Mouse (Mus musculus) C2C12 (cell line): Measurements from ENCODE around the gene Reln. TPM values are rescaled to one million over a fixed set of nuclear protein-coding genes. Genes with fewer than 3 reads are reported as not detected.
A peak's percentile ranks its signal among the peaks of the same experiment; 100 is the strongest.

ENCODE experiments used
- H3K27me3 ChIP-seq: one replicate; pipeline ENCODE4 v1.6.1; 2011; ENCODE audit not compliant: control insufficient read depth, insufficient read depth, insufficient read length
- H3K36me3 ChIP-seq: one replicate; pipeline ENCODE4 v1.6.1; 2011; ENCODE audit not compliant: control insufficient read depth, insufficient read depth
- H3K4me3 ChIP-seq: one replicate; pipeline ENCODE4 v1.5.1; 2011; ENCODE audit warnings: mild to moderate bottlenecking, control low read depth; ENCODE audit not compliant: poor library complexity, insufficient read depth, severe bottlenecking
- H3K79me2 ChIP-seq: one replicate; pipeline ENCODE4 v1.6.1; 2011; ENCODE audit not compliant: control insufficient read depth, insufficient read depth
- H3K79me3 ChIP-seq: one replicate; pipeline ENCODE4 v1.6.1; 2011; ENCODE audit warnings: low read depth, control low read depth
- H3ac ChIP-seq: one replicate; pipeline ENCODE3; 2011; ENCODE audit warnings: low read depth; ENCODE audit not compliant: control insufficient read depth, insufficient read length
- CEBPB ChIP-seq: IDR thresholded peaks from one replicate; pipeline ENCODE4 v1.6.1; 2011; ENCODE audit warnings: low read depth, mild to moderate bottlenecking, control low read depth, moderate library complexity
- CTCF ChIP-seq: IDR thresholded peaks from one replicate; pipeline ENCODE4 v1.5.1; 2011; ENCODE audit not compliant: control insufficient read depth, insufficient read depth, insufficient read length
- FOSL1 ChIP-seq: IDR thresholded peaks from one replicate; pipeline ENCODE4 v1.8.0; 2011; ENCODE audit warnings: mild to moderate bottlenecking, low read length; ENCODE audit not compliant: poor library complexity, insufficient read depth, severe bottlenecking
- MAX ChIP-seq: IDR thresholded peaks from one replicate; pipeline ENCODE4 v1.6.1; 2011; ENCODE audit warnings: mild to moderate bottlenecking, control low read depth
- MYOD1 ChIP-seq: IDR thresholded peaks from one replicate; pipeline ENCODE4 v1.6.1; 2011; ENCODE audit warnings: low read depth; ENCODE audit not compliant: control insufficient read depth, insufficient read length
- MYOG ChIP-seq: IDR thresholded peaks from one replicate; pipeline ENCODE4 v1.6.1; 2011; ENCODE audit not compliant: control insufficient read depth, insufficient read length; ENCODE audit errors: extremely low read depth
- USF1 ChIP-seq: IDR thresholded peaks from one replicate; pipeline ENCODE4 v1.6.1; 2011; ENCODE audit warnings: low read depth, mild to moderate bottlenecking, control low read depth, moderate library complexity
- polyA plus RNA-seq: library from polyadenylated mRNA; unstranded; fragments of >200 nt; fragmentation: generic; extraction: Trizol; gene quantifications from one replicate; pipeline ENCODE4 v1.2.1, GENCODE M21; 2012; ENCODE audit warnings: missing spikeins

The Reln gene
- polyA plus RNA-seq, 1 experiment, result not detected

DNA sequence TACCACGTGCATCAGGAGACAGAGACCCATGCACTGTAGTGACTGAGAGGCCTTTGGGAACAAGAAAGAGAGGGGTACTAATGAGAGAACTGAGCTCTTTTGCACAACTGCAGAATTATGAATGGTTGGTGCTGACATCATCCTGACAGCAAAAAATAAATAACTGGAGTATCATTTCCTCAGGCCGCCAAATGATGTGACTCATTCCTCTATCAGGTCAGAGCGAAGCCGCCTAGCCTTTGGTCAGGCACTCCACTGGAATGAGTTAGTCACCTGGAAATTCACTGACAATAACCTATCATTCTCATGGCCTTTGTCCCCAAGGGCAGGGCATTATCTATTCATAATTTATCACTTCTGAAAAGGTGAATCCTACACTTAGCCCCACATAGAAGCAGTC is 202.7 kb downstream of the Reln start:
- Histone ChIP-seq H3K79me2 (no peaks in the 10 kb centered on the region), H3K79me3 (no peaks in the 10 kb centered on the region), H3ac (no peak overlapping the region), H3K27me3 (no peaks in the 10 kb centered on the region), H3K36me3 (no peaks in the 10 kb centered on the region), H3K4me3 (no peak overlapping the region)
- TF ChIP-seq MYOD1 (no peak), FOSL1 (peak; percentile 30), MAX (no peak)

- no peaks in the 10 kb centered on the region for H3K79me3 ChIP-seq
- H3K27me3 ChIP-seq, result no peaks in the 10 kb centered on the region
- H3ac ChIP-seq, result no peak overlapping the region
- H3K79me2 ChIP-seq, result no peaks in the 10 kb centered on the region
- H3K36me3 ChIP-seq, result no peaks in the 10 kb centered on the region
- TF ChIP-seq CEBPB (no peak), FOSL1 (no peak), MYOG (no peak), CTCF (no peak), USF1 (no peak), MAX (no peak), MYOD1 (no peak)
- H3K4me3 ChIP-seq, result no peak overlapping the region
Observed at GRCm38 (mm10) chr5:22139015-22139414, 205.5 kb downstream of the Reln start.

GRCm38 (mm10) chr5:22134402-22134801 is 210.1 kb downstream of the Reln start:
- no peak overlapping the region for H3K4me3 ChIP-seq
- H3K79me3 ChIP-seq, result no peaks in the 10 kb centered on the region
- H3K36me3 ChIP-seq, result no peaks in the 10 kb centered on the region
- no peaks in the 10 kb centered on the region for H3K27me3 ChIP-seq
- no peaks in the 10 kb centered on the region for H3K79me2 ChIP-seq
- no peak for TF ChIP-seq USF1
- no peak for TF ChIP-seq MAX
- no peak overlapping the region for H3ac ChIP-seq

- Histone ChIP-seq H3ac (no peak overlapping the region), H3K36me3 (no peaks in the 10 kb centered on the region), H3K4me3 (no peak overlapping the region), H3K79me2 (no peaks in the 10 kb centered on the region), H3K79me3 (no peaks in the 10 kb centered on the region), H3K27me3 (no peaks in the 10 kb centered on the region)
- TF ChIP-seq MYOD1, result no peak
- no peak for TF ChIP-seq CEBPB
- TF ChIP-seq CTCF, result no peak
- TF ChIP-seq USF1, result no peak
- TF ChIP-seq MYOG, result no peak
- no peak for TF ChIP-seq MAX
- no peak for TF ChIP-seq FOSL1
Observed at GRCm38 (mm10) chr5:22131730-22132522, 212.6 kb downstream of the Reln start.

GRCm38 (mm10) chr5:22127583-22127982 is 216.9 kb downstream of the Reln start:
- TF ChIP-seq CEBPB, result no peak
- no peak for TF ChIP-seq MYOD1
- TF ChIP-seq MYOG, result no peak
- TF ChIP-seq FOSL1, result no peak
- TF ChIP-seq CTCF, result no peak
- no peak for TF ChIP-seq USF1
- H3ac ChIP-seq, result no peak overlapping the region
- H3K36me3 ChIP-seq, result no peaks in the 10 kb centered on the region
- H3K4me3 ChIP-seq, result no peak overlapping the region
- H3K79me2 ChIP-seq, result no peaks in the 10 kb centered on the region
- H3K27me3 ChIP-seq, result no peaks in the 10 kb centered on the region
- H3K79me3 ChIP-seq, result no peaks in the 10 kb centered on the region

- no peaks in the 10 kb centered on the region for H3K79me3 ChIP-seq
- no peak overlapping the region for H3K4me3 ChIP-seq
- no peaks in the 10 kb centered on the region for H3K27me3 ChIP-seq
- no peak overlapping the region for H3ac ChIP-seq
- H3K36me3 ChIP-seq, result no peaks in the 10 kb centered on the region
- TF ChIP-seq CEBPB (no peak), USF1 (no peak), CTCF (no peak), MAX (no peak), MYOD1 (peak; percentile 81), FOSL1 (no peak), MYOG (no peak)
- no peaks in the 10 kb centered on the region for H3K79me2 ChIP-seq
Observed at GRCm38 (mm10) chr5:22119296-22119695, 225.2 kb downstream of the Reln start.
